Mouse (Mus musculus): Measurements from ENCODE around the gene Pi4kb.
"Not testable (repeated sequence)": the region's sequence is repeated elsewhere in the genome, so short reads cannot be mapped to it uniquely, and the experiment has no call there.

- TF ChIP-seq POLR2A (IDR thresholded peaks at IDR 0.05; ENCODE audit: low read depth, low read length); JUND (conservative IDR thresholded peaks at IDR 0.05; ENCODE audit: low read depth, low read length); CTCF (conservative IDR thresholded peaks at IDR 0.05 in 1 of 2, IDR thresholded peaks at IDR 0.05 in 1 of 2; ENCODE audit: low read depth in 2 of 2, low read length in 2 of 2); ZNF384 (IDR thresholded peaks at IDR 0.05; ENCODE audit: low read depth, low read length); E2F4 (IDR thresholded peaks at IDR 0.05; ENCODE audit: insufficient replicate concordance, low read depth, low read length); EP300 (IDR thresholded peaks at IDR 0.05; ENCODE audit: low read length); USF1 (IDR thresholded peaks at IDR 0.05; ENCODE audit: low read depth, low read length); MAX (IDR thresholded peaks at IDR 0.05; ENCODE audit: low read length); MXI1 (IDR thresholded peaks at IDR 0.05; ENCODE audit: low read depth, low read length): not testable (repeated sequence)
Measured at GRCm38 (mm10) chr3:94930386-94931266, 43.9 kb upstream of the Pi4kb start.

Data from CH12.LX (cell line).